Mouse (Mus musculus) megakaryocyte, embryonic 14.5 days (primary cell): ENCODE data around the gene Clca3a1.

Experiments
- FLI1 ChIP-seq: IDR thresholded peaks from 2 replicates; pipeline ENCODE4 v1.6.1; 2012; ENCODE audit warnings: low read length, inconsistent platforms, mixed read lengths
- GATA1 ChIP-seq: IDR thresholded peaks from 3 replicates; pipeline ENCODE4 v1.6.1; 2012; ENCODE audit warnings: mixed read lengths, low read length, inconsistent platforms, borderline replicate concordance

GRCm38 (mm10) chr3:144714126-144714525 is 46.7 kb downstream of the Clca3a1 start:
- no peak for TF ChIP-seq GATA1
- no peak for TF ChIP-seq FLI1
